Mouse (Mus musculus) kidney, postnatal 0 days (tissue): ENCODE measurements around the gene Entr1. TPM values are rescaled to one million over a fixed set of nuclear protein-coding genes. Genes with fewer than 3 reads are reported as not detected.

Source experiments
- ATAC-seq: fragments of 200-750 bp; cut with Nextera tagmentation; replicated peaks from 2 replicates; pipeline ENCODE4 v1.8.0; 2017; ENCODE audit warnings: low read depth, moderate number of reproducible peaks, moderate TSS enrichment, moderate library complexity; ENCODE audit not compliant: low FRiP score
- DNase-seq: peaks from one replicate; pipeline ENCODE4 v3.0.0-alpha.2; 2016; ENCODE audit warnings: low spot score
- H3K27ac ChIP-seq: fragments of 300-500 bp; sonication (generic); 2 replicates; pipeline ENCODE4 v1.5.1; 2014; ENCODE audit warnings: mild to moderate bottlenecking
- H3K27me3 ChIP-seq: fragments of 300-500 bp; sonication (generic); 2 replicates; pipeline ENCODE4 v1.6.1; 2014; ENCODE audit warnings: low read length, mixed read lengths; ENCODE audit not compliant: insufficient read depth
- H3K36me3 ChIP-seq: fragments of 300-500 bp; sonication (generic); 2 replicates; pipeline ENCODE4 v1.6.1; 2014; ENCODE audit warnings: low read length, mixed read lengths; ENCODE audit not compliant: insufficient read depth
- H3K4me1 ChIP-seq: fragments of 300-500 bp; sonication (generic); replicated peaks from 2 replicates; pipeline ENCODE4 v1.6.1; 2014; ENCODE audit warnings: antibody characterized with exemption, low read length, mixed read lengths; ENCODE audit not compliant: insufficient read depth
- H3K4me2 ChIP-seq: fragments of 300-500 bp; sonication (generic); 2 replicates; pipeline ENCODE4 v1.6.1; 2014; ENCODE audit warnings: mild to moderate bottlenecking, low read length, moderate library complexity, mixed read lengths
- H3K4me3 ChIP-seq: fragments of 300-500 bp; sonication (generic); replicated peaks from 2 replicates; pipeline ENCODE4 v1.5.1; 2014; ENCODE audit warnings: low read depth, low read length
- H3K9ac ChIP-seq: fragments of 300-500 bp; sonication (generic); 2 replicates; pipeline ENCODE4 v1.6.1; 2014; ENCODE audit warnings: low read depth, low read length
- H3K9me3 ChIP-seq: fragments of 300-500 bp; sonication (generic); replicated peaks from 2 replicates; pipeline ENCODE4 v1.6.1; 2016; ENCODE audit warnings: low read length, inconsistent platforms, mixed read lengths
- CTCF ChIP-seq: IDR thresholded peaks from 2 replicates; pipeline ENCODE4 v1.5.1; 2016; ENCODE audit warnings: antibody characterized with exemption, low read depth, mild to moderate bottlenecking, moderate library complexity
- WGBS: fragments of 180-500 bp; shearing (Covaris S2); extraction: QIAGEN DNeasy Blood & Tissue Kit; methylation state at CpG from one replicate; pipeline ENCODE4 v1.1.7; 2014; 5-methylcytosine and 5-hydroxymethylcytosine counted together
- polyA plus RNA-seq: library from polyadenylated mRNA; unstranded; fragments of >200 nt; fragmentation: Nextera tagmentation; extraction: Ambion mirVana; gene quantifications from 2 replicates; pipeline ENCODE4 v1.2.1, GENCODE M21; 2015

Gene Entr1
- polyA plus RNA-seq, 1 experiment from 2014 or later: 88.0 TPM

DNA sequence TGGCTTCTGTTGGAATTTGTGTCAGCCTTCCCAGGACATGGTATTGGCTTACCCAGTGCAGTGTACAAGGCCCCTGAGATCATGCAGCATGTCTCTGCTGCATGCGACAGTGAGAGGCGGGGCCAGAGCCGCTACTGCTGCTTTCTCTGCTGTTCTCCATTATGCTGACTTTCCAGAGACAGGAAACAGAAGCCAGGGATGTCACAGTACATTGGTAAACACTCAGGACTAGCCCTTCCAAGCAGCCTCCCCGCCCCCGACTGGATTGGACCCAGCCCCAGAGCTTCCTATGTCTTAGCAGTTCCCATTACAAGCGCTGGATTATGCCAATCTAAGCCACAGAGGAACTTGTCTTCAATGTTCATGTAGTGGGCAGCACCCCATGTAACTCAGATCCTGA, 40.9 kb downstream of the Entr1 start:
- no peaks in the 10 kb centered on the region for H3K27me3 ChIP-seq
- no peak overlapping the region for H3K4me2 ChIP-seq
- H3K4me1 ChIP-seq: peaks cover 14% of the 10 kb centered on the region; the same call in 1 of the 2 replicates
- peak overlapping the region; percentile 65 for H3K27ac ChIP-seq
- WGBS: 53% methylated on average over 6 of the region's 6 CpGs
- H3K4me3 ChIP-seq: no peak overlapping the region
- peak; percentile 82 for DNase-seq
- H3K36me3 ChIP-seq: peaks cover 40% of the 10 kb centered on the region; the same call in 1 of the 2 replicates
- no peak for TF ChIP-seq CTCF
- no peak for ATAC-seq
- no peak overlapping the region for H3K9ac ChIP-seq
- no peaks in the 10 kb centered on the region for H3K9me3 ChIP-seq

- 0 out of 2 replicates have a peak overlapping the region, but pooled peaks have one; percentile 23 for H3K9ac ChIP-seq
- no peak overlapping the region for H3K4me3 ChIP-seq
- peak overlapping the region; percentile 87 for H3K27ac ChIP-seq
- DNase-seq (peak; percentile 77), ATAC-seq (no peak; the same call in 1 of the 2 replicates)
- peaks cover 18% of the 10 kb centered on the region; the same call in 1 of the 2 replicates for H3K4me1 ChIP-seq
- no peaks in the 10 kb centered on the region for H3K27me3 ChIP-seq
- H3K9me3 ChIP-seq: no peaks in the 10 kb centered on the region
- peaks cover 40% of the 10 kb centered on the region; the same call in 1 of the 2 replicates for H3K36me3 ChIP-seq
- 42% methylated on average over 11 of the region's 11 CpGs for WGBS
- peak overlapping the region; percentile 41 for H3K4me2 ChIP-seq
- TF ChIP-seq CTCF: no peak
Measured at GRCm38 (mm10) chr2:26342609-26343490, 46.3 kb downstream of the Entr1 start.

DNA sequence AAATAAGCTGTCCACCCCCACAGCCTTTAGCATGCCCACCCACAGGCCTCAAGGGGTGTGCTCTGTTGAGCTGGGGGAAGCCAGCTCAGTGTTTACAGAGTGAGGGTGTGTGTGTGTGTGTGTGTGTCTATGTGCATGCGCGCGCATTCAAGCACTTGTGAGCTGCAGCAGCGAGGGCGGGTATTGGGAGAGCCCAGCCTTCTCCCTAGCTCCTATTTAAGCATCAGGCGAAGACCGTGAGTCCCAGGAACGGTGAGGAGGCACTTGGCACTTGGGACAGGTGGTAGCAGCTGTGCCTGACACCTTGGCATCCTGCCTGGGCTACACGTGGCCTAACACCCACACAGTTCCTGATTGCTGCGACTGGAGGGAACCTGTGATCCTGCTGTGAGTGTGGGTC, 47.1 kb downstream of the Entr1 start:
- ATAC-seq: no peak; the same call in 1 of the 2 replicates
- H3K27ac ChIP-seq: peak overlapping the region; percentile 87
- peaks cover 36% of the 10 kb centered on the region; the same call in 1 of the 2 replicates for H3K36me3 ChIP-seq
- 53% methylated on average over 10 of the region's 10 CpGs for WGBS
- H3K27me3 ChIP-seq: no peaks in the 10 kb centered on the region
- peaks cover 18% of the 10 kb centered on the region; the same call in 1 of the 2 replicates for H3K4me1 ChIP-seq
- no peaks in the 10 kb centered on the region for H3K9me3 ChIP-seq
- no peak overlapping the region for H3K4me3 ChIP-seq
- TF ChIP-seq CTCF: no peak
- no peak overlapping the region; the same call in 1 of the 2 replicates for H3K4me2 ChIP-seq
- peak; percentile 51 for DNase-seq
- 0 out of 2 replicates have a peak overlapping the region, but pooled peaks have one; percentile 14 for H3K9ac ChIP-seq

DNA sequence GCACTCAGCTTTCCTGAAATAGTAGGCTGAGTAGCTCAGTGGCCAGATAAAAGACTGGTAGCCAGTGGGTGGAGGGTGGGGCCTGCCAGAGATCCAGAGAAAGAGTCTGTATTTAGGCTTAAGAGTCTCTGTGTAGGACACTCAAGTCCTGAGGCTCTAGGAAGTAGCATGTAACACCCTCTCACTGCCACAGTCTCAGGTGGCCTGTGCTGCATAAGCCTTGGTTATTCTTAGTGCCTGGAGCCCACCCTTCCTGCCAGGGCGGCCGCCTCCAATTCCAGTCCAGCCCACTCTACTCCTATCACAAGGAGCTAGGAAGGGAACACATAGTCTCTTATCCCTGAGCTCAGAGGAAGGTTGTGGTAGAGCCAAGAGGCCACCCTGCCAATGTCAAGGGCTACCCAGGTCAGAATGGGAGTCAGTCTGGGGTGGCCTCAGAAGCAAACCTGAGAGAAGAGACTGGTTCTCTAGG, 47.6 kb downstream of the Entr1 start:
- no peak overlapping the region for H3K4me3 ChIP-seq
- no peak; the same call in 1 of the 2 replicates for ATAC-seq
- 65% methylated on average over 2 of the region's 2 CpGs for WGBS
- H3K9ac ChIP-seq: no peak overlapping the region
- no peak overlapping the region for H3K4me2 ChIP-seq
- peaks cover 33% of the 10 kb centered on the region; the same call in 1 of the 2 replicates for H3K36me3 ChIP-seq
- peaks cover 18% of the 10 kb centered on the region; the same call in 1 of the 2 replicates for H3K4me1 ChIP-seq
- peak overlapping the region; percentile 87 for H3K27ac ChIP-seq
- H3K27me3 ChIP-seq: no peaks in the 10 kb centered on the region
- DNase-seq: peak; percentile 24
- TF ChIP-seq CTCF: no peak
- no peaks in the 10 kb centered on the region for H3K9me3 ChIP-seq

- TF ChIP-seq CTCF: no peak
- WGBS: 86% methylated on average over 5 of the region's 5 CpGs
- no peak overlapping the region for H3K27ac ChIP-seq
- ATAC-seq: no peak
- peaks cover 17% of the 10 kb centered on the region; the same call in 1 of the 2 replicates for H3K36me3 ChIP-seq
- H3K27me3 ChIP-seq: no peaks in the 10 kb centered on the region
- no peaks in the 10 kb centered on the region for H3K9me3 ChIP-seq
- no peak for DNase-seq
- no peak overlapping the region for H3K4me3 ChIP-seq
- H3K9ac ChIP-seq: no peak overlapping the region
- peaks cover 18% of the 10 kb centered on the region; the same call in 1 of the 2 replicates for H3K4me1 ChIP-seq
- H3K4me2 ChIP-seq: no peak overlapping the region
Measured at GRCm38 (mm10) chr2:26339204-26339551, 49.9 kb downstream of the Entr1 start.
